Mouse (Mus musculus) midbrain, postnatal 0 days (tissue): ENCODE data around the gene Gm21970. TPM values are rescaled to one million over a fixed set of nuclear protein-coding genes. Genes with fewer than 3 reads are reported as not detected.
A peak's percentile ranks its signal among the peaks of the same experiment; 100 is the strongest.

Source experiments
- ATAC-seq: fragments of 200-750 bp; cut with Nextera tagmentation; 2 replicates; pipeline ENCODE4 v1.8.0; 2017; ENCODE audit warnings: moderate number of reproducible peaks, mild to moderate bottlenecking, moderate TSS enrichment, moderate library complexity; ENCODE audit not compliant: low FRiP score
- DNase-seq: peaks from one replicate; pipeline ENCODE4 v3.0.0-alpha.2; 2015; ENCODE audit warnings: low spot score
- H3K27ac ChIP-seq: fragments of 300-500 bp; sonication (generic); 2 replicates; pipeline ENCODE4 v1.5.1; 2014; ENCODE audit warnings: low read depth, mild to moderate bottlenecking, low read length, mixed read lengths
- H3K27me3 ChIP-seq: fragments of 300-500 bp; sonication (generic); 2 replicates; pipeline ENCODE4 v1.6.1; 2014; ENCODE audit warnings: low read length, control low read depth, mixed read lengths; ENCODE audit not compliant: insufficient read depth
- H3K36me3 ChIP-seq: fragments of 300-500 bp; sonication (generic); 2 replicates; pipeline ENCODE4 v1.6.1; 2014; ENCODE audit warnings: low read length, control low read depth, mixed read lengths; ENCODE audit not compliant: insufficient read depth
- H3K4me1 ChIP-seq: fragments of 300-500 bp; sonication (generic); 2 replicates; pipeline ENCODE4 v1.6.1; 2014; ENCODE audit warnings: mild to moderate bottlenecking, control low read depth, antibody characterized with exemption, low read length, mixed read lengths; ENCODE audit not compliant: insufficient read depth
- H3K4me2 ChIP-seq: fragments of 300-500 bp; sonication (generic); 2 replicates; pipeline ENCODE4 v1.6.1; 2014; ENCODE audit warnings: low read depth, mild to moderate bottlenecking, low read length, mixed read lengths; ENCODE audit not compliant: poor library complexity, severe bottlenecking
- H3K4me3 ChIP-seq: fragments of 300-500 bp; sonication (generic); 2 replicates; pipeline ENCODE4 v1.5.1; 2014; ENCODE audit warnings: low read depth, mild to moderate bottlenecking, low read length, moderate library complexity
- H3K9ac ChIP-seq: fragments of 300-500 bp; sonication (generic); replicated peaks from 2 replicates; pipeline ENCODE4 v1.6.1; 2014; ENCODE audit warnings: mild to moderate bottlenecking, low read length, moderate library complexity, mixed read lengths; ENCODE audit not compliant: poor library complexity, severe bottlenecking
- H3K9me3 ChIP-seq: fragments of 300-500 bp; sonication (generic); 2 replicates; pipeline ENCODE4 v1.6.1; 2016; ENCODE audit warnings: low read length, control low read depth
- CTCF ChIP-seq: IDR thresholded peaks from 2 replicates; pipeline ENCODE4 v1.5.1; 2016; ENCODE audit warnings: antibody characterized with exemption, mild to moderate bottlenecking
- WGBS: fragments of 180-500 bp; shearing (Covaris S2); extraction: QIAGEN DNeasy Blood & Tissue Kit; methylation state at CpG from one replicate; pipeline ENCODE4 v1.1.7; 2014; 5-methylcytosine and 5-hydroxymethylcytosine counted together
- polyA plus RNA-seq: library from polyadenylated mRNA; unstranded; fragments of >200 nt; fragmentation: Nextera tagmentation; extraction: Ambion mirVana; gene quantifications from 2 replicates; pipeline ENCODE4 v1.2.1, GENCODE M21; 2015
- total RNA-seq: library from RNA; depleted of rRNA; stranded (reverse); fragments of >200 nt; gene quantifications from 2 replicates; pipeline ENCODE4 v1.2.3, GENCODE M21; 2014; rRNA removed

Gene Gm21970
- not detected in 2 replicates for total RNA-seq
- polyA plus RNA-seq, result not detected in 2 replicates

- Histone ChIP-seq H3K27ac (no peak within 1 kb of the TSS), H3K4me3 (no peak within 1 kb of the TSS), H3K9me3 (no peaks in the 10 kb centered on the region), H3K36me3 (0 out of 2 replicates have a peak, but pooled peaks cover 22% of the 10 kb centered on the region), H3K4me1 (no peaks in the 10 kb centered on the region), H3K27me3 (no peaks in the 10 kb centered on the region), H3K4me2 (no peak within 1 kb of the TSS), H3K9ac (no peak within 1 kb of the TSS)
- ATAC-seq, result no peak
- no peak for TF ChIP-seq CTCF
- WGBS, result 82% methylated on average over 5 of the region's 5 CpGs
- no peak for DNase-seq
Observed at GRCm38 (mm10) chr16:91391421-91391820, at the start of gene Gm21970. TSS of gene Gm21970 (plus strand) at chr16:91391721.

GRCm38 (mm10) chr16:91346491-91346890 lies 45.0 kb upstream of the Gm21970 start:
- ATAC-seq (no peak), DNase-seq (no peak)
- no peak overlapping the region for H3K4me3 ChIP-seq
- H3K36me3 ChIP-seq, result no peaks in the 10 kb centered on the region
- no peaks in the 10 kb centered on the region for H3K9me3 ChIP-seq
- 85% methylated on average over 9 of the region's 9 CpGs for WGBS
- H3K4me2 ChIP-seq, result no peak overlapping the region
- no peaks in the 10 kb centered on the region; the same call in 1 of the 2 replicates for H3K27me3 ChIP-seq
- H3K27ac ChIP-seq, result no peak overlapping the region
- no peaks in the 10 kb centered on the region for H3K4me1 ChIP-seq
- H3K9ac ChIP-seq, result no peak overlapping the region
- TF ChIP-seq CTCF, result no peak

GRCm38 (mm10) chr16:91347491-91348263 lies 43.8 kb upstream of the Gm21970 start:
- H3K4me2 ChIP-seq, result no peak overlapping the region
- no peak overlapping the region for H3K4me3 ChIP-seq
- no peak overlapping the region for H3K9ac ChIP-seq
- H3K36me3 ChIP-seq, result no peaks in the 10 kb centered on the region
- TF ChIP-seq CTCF, result no peak
- H3K27me3 ChIP-seq, result no peaks in the 10 kb centered on the region; the same call in 1 of the 2 replicates
- no peak overlapping the region for H3K27ac ChIP-seq
- H3K4me1 ChIP-seq, result no peaks in the 10 kb centered on the region
- 58% methylated on average over 20 of the region's 20 CpGs for WGBS
- no peaks in the 10 kb centered on the region for H3K9me3 ChIP-seq
- ATAC-seq, result no peak
- no peak for DNase-seq

DNA sequence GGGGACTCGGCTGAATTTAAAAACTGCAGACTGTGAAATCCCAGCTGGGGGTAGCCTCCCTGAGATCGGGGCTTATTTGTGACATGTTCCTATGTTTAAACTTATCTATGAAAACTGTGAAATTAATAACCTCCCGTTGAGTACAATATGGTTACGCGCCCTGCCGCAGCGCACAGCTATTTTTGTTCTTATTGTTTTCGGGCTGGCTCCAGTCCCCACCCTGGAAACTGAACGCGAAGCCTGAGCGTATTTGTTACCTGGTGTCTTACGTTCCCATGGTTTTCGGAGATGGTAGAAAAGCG lies 43.3 kb upstream of the Gm21970 start:
- Histone ChIP-seq H3K27me3 (no peaks in the 10 kb centered on the region; the same call in 1 of the 2 replicates), H3K27ac (no peak overlapping the region), H3K9ac (no peak overlapping the region), H3K4me1 (no peaks in the 10 kb centered on the region), H3K36me3 (no peaks in the 10 kb centered on the region), H3K9me3 (no peaks in the 10 kb centered on the region), H3K4me3 (no peak overlapping the region), H3K4me2 (no peak overlapping the region)
- DNase-seq, result no peak
- ATAC-seq, result no peak
- TF ChIP-seq CTCF, result no peak
- 43% methylated on average over 14 of the region's 14 CpGs for WGBS

DNA sequence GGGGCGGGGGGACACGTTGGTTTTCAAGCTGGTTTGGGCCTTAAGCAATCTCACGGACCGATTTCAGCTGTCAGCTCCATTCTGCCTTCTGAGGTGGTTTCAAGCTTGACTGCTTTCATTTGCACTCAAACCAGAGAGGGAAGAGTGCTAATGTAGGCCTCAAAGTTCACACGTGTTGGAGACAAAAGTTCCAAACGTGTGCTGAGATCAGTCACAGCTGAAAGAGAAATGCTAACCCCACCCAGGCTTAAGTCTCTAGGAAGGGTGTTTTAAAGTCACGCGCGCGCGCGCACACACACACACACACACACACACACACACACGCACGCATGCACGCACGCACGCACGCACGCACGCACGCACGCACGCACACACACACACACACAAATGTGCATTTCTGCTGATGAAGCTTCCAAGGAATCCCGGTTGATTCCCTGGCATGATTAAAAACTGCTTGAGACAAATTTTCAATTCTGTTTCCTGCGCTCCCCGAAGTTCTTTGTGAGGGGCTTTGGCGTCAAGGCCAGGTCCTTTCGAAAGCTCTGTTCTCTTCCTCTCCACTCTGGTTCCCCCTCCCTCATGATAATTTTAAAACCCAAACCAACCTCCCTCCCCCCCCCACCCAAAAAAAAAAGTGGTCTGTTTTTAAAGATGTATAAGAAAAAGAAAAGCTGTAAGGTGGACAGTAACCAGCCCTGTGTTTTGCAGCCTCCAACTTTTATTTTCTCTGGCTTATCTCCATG lies 42.8 kb upstream of the Gm21970 start:
- ATAC-seq (no peak), DNase-seq (no peak)
- Histone ChIP-seq H3K36me3 (no peaks in the 10 kb centered on the region), H3K4me2 (no peak overlapping the region), H3K27ac (no peak overlapping the region), H3K27me3 (peaks cover 1% of the 10 kb centered on the region), H3K4me3 (no peak overlapping the region), H3K9ac (no peak overlapping the region), H3K4me1 (no peaks in the 10 kb centered on the region), H3K9me3 (no peaks in the 10 kb centered on the region)
- WGBS, result 65% methylated on average over 28 of the region's 28 CpGs
- no peak for TF ChIP-seq CTCF

DNA sequence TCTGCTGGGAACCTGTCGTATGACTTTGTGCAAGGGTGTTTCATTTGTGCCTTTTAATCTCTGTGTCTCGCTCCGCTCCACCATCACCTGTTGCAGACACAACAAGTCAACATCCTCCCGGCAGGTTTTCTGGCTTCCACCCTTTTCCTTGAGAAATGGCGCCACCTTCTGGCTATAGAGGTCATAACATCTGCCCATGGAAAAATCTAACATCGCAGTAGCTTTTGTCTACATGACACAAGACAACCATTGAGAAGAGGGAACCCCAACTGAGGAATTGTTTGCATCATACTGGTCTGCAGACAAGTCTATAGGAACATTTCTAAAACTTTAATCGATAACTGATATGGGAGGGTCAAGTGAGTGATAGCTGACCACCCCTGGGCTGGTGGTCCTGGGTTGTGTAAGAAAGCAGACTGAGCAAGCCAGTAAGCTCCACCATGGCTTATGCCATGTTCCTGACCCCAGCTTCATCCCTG lies 39.4 kb upstream of the Gm21970 start:
- Histone ChIP-seq H3K4me2 (no peak overlapping the region), H3K9ac (no peak overlapping the region), H3K36me3 (no peaks in the 10 kb centered on the region), H3K4me1 (no peaks in the 10 kb centered on the region), H3K9me3 (no peaks in the 10 kb centered on the region), H3K27ac (no peak overlapping the region), H3K4me3 (no peak overlapping the region), H3K27me3 (peaks cover 12% of the 10 kb centered on the region)
- 2% methylated on average over 7 of the region's 7 CpGs for WGBS
- ATAC-seq (peak; percentile 34; the same call in 1 of the 2 replicates), DNase-seq (peak; percentile 91)
- TF ChIP-seq CTCF, result peak; percentile 96
